Mouse (Mus musculus) intestine, postnatal 0 days (tissue): ENCODE measurements around the gene Gstm2. TPM values are rescaled to one million over a fixed set of nuclear protein-coding genes. Genes with fewer than 3 reads are reported as not detected.

ENCODE experiments used
- ATAC-seq: fragments of 200-750 bp; cut with Nextera tagmentation; 2 replicates; pipeline ENCODE4 v1.8.0; 2017; ENCODE audit warnings: mild to moderate bottlenecking, moderate TSS enrichment, moderate library complexity
- H3K27ac ChIP-seq: fragments of 300-500 bp; sonication (generic); 2 replicates; pipeline ENCODE4 v1.5.1; 2014; ENCODE audit warnings: mild to moderate bottlenecking, low read depth, low read length, moderate library complexity
- H3K27me3 ChIP-seq: fragments of 300-500 bp; sonication (generic); replicated peaks from 2 replicates; pipeline ENCODE4 v1.6.1; 2014; ENCODE audit warnings: low read length, mixed read lengths; ENCODE audit not compliant: control insufficient read depth, insufficient read depth
- H3K36me3 ChIP-seq: fragments of 300-500 bp; sonication (generic); 2 replicates; pipeline ENCODE4 v1.6.1; 2014; ENCODE audit warnings: mild to moderate bottlenecking, moderate library complexity; ENCODE audit not compliant: control insufficient read depth, insufficient read depth
- H3K4me1 ChIP-seq: fragments of 300-500 bp; sonication (generic); replicated peaks from 2 replicates; pipeline ENCODE4 v1.6.1; 2014; ENCODE audit warnings: antibody characterized with exemption, low read length, mixed read lengths; ENCODE audit not compliant: control insufficient read depth, insufficient read depth
- H3K4me2 ChIP-seq: fragments of 300-500 bp; sonication (generic); replicated peaks from 2 replicates; pipeline ENCODE4 v1.6.1; 2014; ENCODE audit warnings: low read depth, mild to moderate bottlenecking, moderate library complexity
- H3K4me3 ChIP-seq: fragments of 300-500 bp; sonication (generic); 2 replicates; pipeline ENCODE4 v1.5.1; 2014; ENCODE audit warnings: low read depth, low read length
- H3K9ac ChIP-seq: fragments of 300-500 bp; sonication (generic); 2 replicates; pipeline ENCODE4 v1.6.1; 2014; ENCODE audit warnings: mild to moderate bottlenecking, low read depth, low read length
- H3K9me3 ChIP-seq: fragments of 300-500 bp; sonication (generic); 2 replicates; pipeline ENCODE4 v1.6.1; 2016; ENCODE audit warnings: mixed run types; ENCODE audit not compliant: control insufficient read depth
- CTCF ChIP-seq: sonication (generic); IDR thresholded peaks from 2 replicates; pipeline ENCODE4 v1.5.1; 2016; ENCODE audit warnings: low read depth, mild to moderate bottlenecking, control low read depth, antibody characterized with exemption, moderate library complexity
- WGBS: fragments of 180-500 bp; shearing (Covaris S2); extraction: QIAGEN DNeasy Blood & Tissue Kit; methylation state at CpG from one replicate; pipeline ENCODE4 v1.1.7; 2014; 5-methylcytosine and 5-hydroxymethylcytosine counted together
- polyA plus RNA-seq: library from polyadenylated mRNA; unstranded; fragments of >200 nt; fragmentation: Nextera tagmentation; extraction: Ambion mirVana; gene quantifications from 2 replicates; pipeline ENCODE4 v1.2.1, GENCODE M21; 2015

Gene Gstm2
- polyA plus RNA-seq, 1 experiment from 2014 or later = 94.6 TPM

- 81% methylated on average over 4 of the region's 4 CpGs for WGBS
- TF ChIP-seq CTCF = no peak
- no peaks in the 10 kb centered on the region for H3K4me1 ChIP-seq
- H3K9ac ChIP-seq = no peak overlapping the region
- no peak for ATAC-seq
- no peak overlapping the region for H3K4me3 ChIP-seq
- H3K9me3 ChIP-seq = no peaks in the 10 kb centered on the region
- no peaks in the 10 kb centered on the region for H3K27me3 ChIP-seq
- no peaks in the 10 kb centered on the region for H3K36me3 ChIP-seq
- H3K4me2 ChIP-seq = no peak overlapping the region
- no peak overlapping the region for H3K27ac ChIP-seq
Measured at GRCm38 (mm10) chr3:107941261-107941660, 45.0 kb downstream of the Gstm2 start.

DNA sequence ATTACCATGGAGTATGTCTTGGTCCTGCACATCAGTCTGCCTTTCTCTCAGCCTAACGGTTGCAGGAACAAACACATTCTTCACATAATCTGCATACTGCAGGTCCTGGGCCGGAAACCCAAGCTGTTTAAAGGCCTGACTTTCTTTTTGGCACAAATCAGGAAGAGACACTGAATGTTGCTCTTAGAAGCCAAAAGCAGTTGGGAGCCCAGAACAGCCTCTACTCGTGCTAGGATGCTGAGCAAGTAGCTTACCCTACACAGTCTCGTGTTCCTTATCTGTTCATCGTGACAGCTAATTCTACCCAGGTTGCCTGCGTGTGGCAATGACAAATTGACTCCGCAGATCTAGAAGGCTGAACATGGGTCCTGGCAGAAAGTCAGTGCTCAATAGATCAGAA, 45.7 kb downstream of the Gstm2 start:
- Histone ChIP-seq H3K9ac (no peak overlapping the region), H3K4me1 (no peaks in the 10 kb centered on the region), H3K36me3 (no peaks in the 10 kb centered on the region), H3K27ac (no peak overlapping the region), H3K4me3 (no peak overlapping the region), H3K4me2 (no peak overlapping the region), H3K27me3 (no peaks in the 10 kb centered on the region), H3K9me3 (no peaks in the 10 kb centered on the region)
- no peak for ATAC-seq
- 76% methylated on average over 7 of the region's 7 CpGs for WGBS
- no peak for TF ChIP-seq CTCF

DNA sequence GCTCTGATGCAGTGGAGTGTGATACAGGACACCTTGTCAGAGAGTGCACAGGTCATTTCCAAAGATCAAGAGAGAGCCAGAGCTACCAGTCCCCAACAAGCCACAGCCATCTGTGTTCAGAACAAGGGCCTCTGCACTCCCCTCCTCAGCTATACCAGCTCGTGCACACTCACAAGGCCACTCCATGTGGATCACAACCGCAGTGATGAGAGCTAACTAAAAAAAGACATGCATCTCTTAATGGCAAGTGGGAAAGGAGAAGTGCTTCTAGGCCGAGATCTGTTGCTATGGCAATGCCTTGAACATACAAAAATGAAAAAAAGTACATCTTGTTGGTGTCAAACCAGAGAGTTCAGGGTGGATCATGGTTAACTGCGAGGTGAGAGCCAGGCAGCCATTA, 46.4 kb downstream of the Gstm2 start:
- no peak for TF ChIP-seq CTCF
- Histone ChIP-seq H3K9ac (no peak overlapping the region), H3K4me3 (no peak overlapping the region), H3K4me1 (no peaks in the 10 kb centered on the region), H3K27ac (no peak overlapping the region), H3K9me3 (no peaks in the 10 kb centered on the region), H3K27me3 (no peaks in the 10 kb centered on the region), H3K4me2 (no peak overlapping the region), H3K36me3 (no peaks in the 10 kb centered on the region)
- ATAC-seq = no peak
- 81% methylated on average over 4 of the region's 4 CpGs for WGBS

DNA sequence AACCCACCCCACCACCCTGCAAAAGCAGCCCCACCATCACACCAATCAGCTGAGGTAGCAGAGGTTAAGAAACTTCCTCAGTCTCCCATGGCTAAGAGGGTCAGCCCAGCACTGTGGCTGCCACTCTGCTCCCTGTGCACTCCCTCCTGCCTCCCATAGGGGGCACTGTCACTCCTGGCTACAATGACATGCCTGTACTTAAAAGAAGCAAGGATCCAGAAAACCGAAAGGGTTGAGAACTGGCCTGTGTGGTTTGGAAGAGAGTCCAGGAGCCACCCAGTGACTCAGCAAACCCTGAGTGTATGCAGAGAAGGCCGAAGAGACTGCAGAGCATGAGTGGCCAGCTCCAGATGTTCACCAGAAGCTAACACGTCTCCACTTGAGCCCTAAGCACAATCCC, 46.9 kb downstream of the Gstm2 start:
- ATAC-seq = peak; percentile 46
- no peaks in the 10 kb centered on the region for H3K4me1 ChIP-seq
- H3K27ac ChIP-seq = no peak overlapping the region
- H3K4me2 ChIP-seq = no peak overlapping the region
- no peak overlapping the region for H3K9ac ChIP-seq
- TF ChIP-seq CTCF = peak; percentile 91
- H3K4me3 ChIP-seq = no peak overlapping the region
- H3K27me3 ChIP-seq = no peaks in the 10 kb centered on the region
- H3K9me3 ChIP-seq = no peaks in the 10 kb centered on the region
- no peaks in the 10 kb centered on the region for H3K36me3 ChIP-seq
- WGBS = 44% methylated on average over 3 of the region's 3 CpGs

- Histone ChIP-seq H3K9ac (no peak overlapping the region), H3K4me2 (no peak overlapping the region), H3K27ac (no peak overlapping the region), H3K4me3 (no peak overlapping the region), H3K36me3 (no peaks in the 10 kb centered on the region), H3K27me3 (no peaks in the 10 kb centered on the region), H3K4me1 (no peaks in the 10 kb centered on the region), H3K9me3 (no peaks in the 10 kb centered on the region)
- no peak for TF ChIP-seq CTCF
- 33% methylated on average over 3 of the region's 3 CpGs for WGBS
- no peak for ATAC-seq
Measured at GRCm38 (mm10) chr3:107935888-107936287, 50.4 kb downstream of the Gstm2 start.

GRCm38 (mm10) chr3:107935268-107935667, 51.0 kb downstream of the Gstm2 start:
- 80% methylated on average over 3 of the region's 3 CpGs for WGBS
- Histone ChIP-seq H3K4me2 (no peak overlapping the region), H3K4me3 (no peak overlapping the region), H3K36me3 (no peaks in the 10 kb centered on the region), H3K9ac (no peak overlapping the region), H3K27ac (no peak overlapping the region), H3K4me1 (no peaks in the 10 kb centered on the region), H3K9me3 (no peaks in the 10 kb centered on the region), H3K27me3 (no peaks in the 10 kb centered on the region)
- no peak for TF ChIP-seq CTCF
- no peak for ATAC-seq

DNA sequence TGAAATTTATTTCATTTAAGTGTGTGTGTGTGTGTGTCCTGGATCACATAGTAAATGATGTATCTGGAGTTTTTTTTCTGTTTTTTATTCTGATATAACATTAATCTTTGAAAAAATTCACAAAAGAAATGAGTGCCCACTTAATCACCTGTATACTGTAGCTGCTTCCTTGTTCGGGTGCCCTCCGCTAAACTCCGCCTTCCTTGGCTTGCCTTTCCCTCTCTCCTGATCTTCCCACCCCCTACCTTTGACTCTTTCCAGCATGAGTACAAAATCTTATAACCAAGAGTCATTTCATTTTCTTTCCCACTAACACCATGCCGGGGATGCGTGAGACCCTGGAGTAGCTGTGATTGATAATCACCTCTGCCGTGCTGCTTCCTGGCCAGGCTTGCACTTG, 54.1 kb downstream of the Gstm2 start:
- TF ChIP-seq CTCF = no peak
- Histone ChIP-seq H3K9me3 (no peaks in the 10 kb centered on the region), H3K4me2 (peak overlapping the region; percentile 65; the same call in 1 of the 2 replicates), H3K4me1 (no peaks in the 10 kb centered on the region), H3K9ac (no peak overlapping the region), H3K4me3 (no peak overlapping the region), H3K36me3 (no peaks in the 10 kb centered on the region), H3K27me3 (no peaks in the 10 kb centered on the region), H3K27ac (no peak overlapping the region)
- peak; percentile 71 for ATAC-seq
- 44% methylated on average over 6 of the region's 6 CpGs for WGBS

Other genes starting within 250 kb of the Gstm2 start
- gene Csf1, start 226.0 kb downstream of the Gstm2 start, polyA plus RNA-seq = 8.6 and 9.2 TPM in 2 replicates
- gene Eps8l3, start 109.2 kb downstream of the Gstm2 start, polyA plus RNA-seq = 475 and 488 TPM in 2 replicates
- gene Gstm5, start 90.6 kb downstream of the Gstm2 start, polyA plus RNA-seq = 157 and 172 TPM in 2 replicates
- gene Gstm7, start 54.6 kb downstream of the Gstm2 start, polyA plus RNA-seq = 13.0 TPM in 2 replicates
- gene Gstm6, start 42.7 kb downstream of the Gstm2 start, polyA plus RNA-seq = 21.6 and 21.9 TPM in 2 replicates
- 53.9 and 60.7 TPM in 2 replicates for gene Gstm3, start 17.2 kb downstream of the Gstm2 start, polyA plus RNA-seq
- 92.7 and 96.3 TPM in 2 replicates for gene Gstm1, start 31.5 kb upstream of the Gstm2 start, polyA plus RNA-seq
- gene Gstm4, start 58.4 kb upstream of the Gstm2 start, polyA plus RNA-seq = 28.4 and 30.5 TPM in 2 replicates
- gene Ampd2, start 100.2 kb upstream of the Gstm2 start, polyA plus RNA-seq = 17.6 and 18.2 TPM in 2 replicates
- 0.43 and 0.80 TPM in 2 replicates for gene Gnat2, start 106.3 kb upstream of the Gstm2 start, polyA plus RNA-seq
- 99.6 and 101 TPM in 2 replicates for gene Gnai3, start 159.7 kb upstream of the Gstm2 start, polyA plus RNA-seq
- 0.05 and 0.13 TPM in 2 replicates for gene Gpr61, start 168.4 kb upstream of the Gstm2 start, polyA plus RNA-seq
- 2.8 and 2.9 TPM in 2 replicates for gene Amigo1, start 199.9 kb upstream of the Gstm2 start, polyA plus RNA-seq
- 6.3 and 6.7 TPM in 2 replicates for gene Cyb561d1, start 214.8 kb upstream of the Gstm2 start, polyA plus RNA-seq
- 3.4 and 4.0 TPM in 2 replicates for gene Atxn7l2, start 224.5 kb upstream of the Gstm2 start, polyA plus RNA-seq
- 0.26 and 0.51 TPM in 2 replicates for gene Sypl2, start 240.2 kb upstream of the Gstm2 start, polyA plus RNA-seq